Mouse (Mus musculus) heart, embryonic 14.5 days (tissue): ENCODE data around the gene Uspl1. TPM values are rescaled to one million over a fixed set of nuclear protein-coding genes. Genes with fewer than 3 reads are reported as not detected.
A peak's percentile ranks its signal among the peaks of the same experiment; 100 is the strongest.

Experiments used
- ATAC-seq: fragments of 200-750 bp; cut with Nextera tagmentation; 2 replicates; pipeline ENCODE4 v1.8.0; 2017; ENCODE audit warnings: low read depth, moderate TSS enrichment; ENCODE audit not compliant: insufficient number of reproducible peaks, insufficient read depth, low FRiP score
- H3K27ac ChIP-seq, 2 experiments: fragments of 200-500 bp in 1 of 2; fragments of 300-500 bp in 1 of 2; sonication (generic) in 1 of 2; replicated peaks in 1 of 2; 2 replicates each; pipeline ENCODE4 v1.5.1; 2012 to 2014; ENCODE audit warnings: low read depth in 2 of 2, low read length in 2 of 2, control low read depth in 1 of 2, mild to moderate bottlenecking in 1 of 2, mixed read lengths in 1 of 2; ENCODE audit not compliant: control insufficient read depth in 1 of 2, insufficient read depth in 1 of 2
- H3K27me3 ChIP-seq: fragments of 300-500 bp; sonication (generic); 2 replicates; pipeline ENCODE4 v1.6.1; 2014; ENCODE audit warnings: mild to moderate bottlenecking, low read length, control low read depth; ENCODE audit not compliant: control insufficient read depth, insufficient read depth
- H3K36me3 ChIP-seq: fragments of 300-500 bp; sonication (generic); 2 replicates; pipeline ENCODE4 v1.6.1; 2014; ENCODE audit warnings: mild to moderate bottlenecking, control low read depth, low read length, mixed read lengths; ENCODE audit not compliant: control insufficient read depth, insufficient read depth
- H3K4me1 ChIP-seq, 2 experiments: fragments of 200-500 bp in 1 of 2; fragments of 300-500 bp in 1 of 2; sonication (generic) in 1 of 2; 2 replicates each; pipeline ENCODE4 v1.6.1; 2012 to 2014; ENCODE audit warnings: low read length in 2 of 2, control low read depth in 1 of 2, mixed read lengths in 1 of 2; ENCODE audit not compliant: control insufficient read depth in 2 of 2, insufficient read depth in 2 of 2
- H3K4me2 ChIP-seq: fragments of 300-500 bp; sonication (generic); 2 replicates; pipeline ENCODE4 v1.6.1; 2014; ENCODE audit warnings: mild to moderate bottlenecking, low read length
- H3K4me3 ChIP-seq, 2 experiments: fragments of 200-500 bp in 1 of 2; fragments of 300-500 bp in 1 of 2; sonication (generic) in 1 of 2; 2 replicates each; pipeline ENCODE4 v1.5.1; 2012 to 2014; ENCODE audit warnings: low read length in 2 of 2, mild to moderate bottlenecking in 2 of 2, control low read depth in 1 of 2, low read depth in 1 of 2, moderate library complexity in 1 of 2; ENCODE audit not compliant: control insufficient read depth in 1 of 2, insufficient read depth in 1 of 2
- H3K9ac ChIP-seq: fragments of 300-500 bp; sonication (generic); 2 replicates; pipeline ENCODE4 v1.6.1; 2014; ENCODE audit warnings: mild to moderate bottlenecking, low read length
- H3K9me3 ChIP-seq: fragments of 300-500 bp; sonication (generic); 2 replicates; pipeline ENCODE4 v1.6.1; 2016; ENCODE audit warnings: low read length, control low read depth; ENCODE audit not compliant: control insufficient read depth
- WGBS: fragments of 180-500 bp; shearing (Covaris S2); extraction: QIAGEN DNeasy Blood & Tissue Kit; methylation state at CpG from one replicate; pipeline ENCODE4 v1.1.7; 2014; 5-methylcytosine and 5-hydroxymethylcytosine counted together
- polyA plus RNA-seq: library from polyadenylated mRNA; unstranded; fragments of >200 nt; fragmentation: Nextera tagmentation; extraction: Ambion mirVana; gene quantifications from 2 replicates; pipeline ENCODE4 v1.2.1, GENCODE M21; 2014

Gene Uspl1
- polyA plus RNA-seq, 1 experiment from 2014 or later = 35.2 TPM

DNA sequence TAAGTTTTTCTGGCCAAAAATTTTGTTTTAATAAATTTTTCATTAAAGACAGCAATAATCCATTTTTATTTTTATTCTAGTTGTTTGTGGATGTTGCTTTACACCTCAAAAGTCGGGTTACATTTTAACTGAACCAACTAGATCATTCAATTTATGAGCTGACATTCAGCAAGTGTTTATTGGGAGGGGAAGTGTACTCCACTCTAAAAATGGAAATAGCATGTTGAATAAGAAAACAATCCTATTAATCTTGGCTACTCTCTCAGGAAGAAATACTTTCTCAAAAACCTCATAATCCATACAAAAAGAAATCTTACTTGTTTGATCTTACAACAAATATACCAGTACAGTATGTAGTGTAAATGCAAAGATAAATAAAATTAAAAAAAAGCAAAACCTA is 1.0 kb upstream of the Uspl1 start:
- Histone ChIP-seq H3K4me3 (peak overlapping the region; percentile 71 to 72; a peak in 3 of 4 replicates), H3K36me3 (peaks cover 5% of the 10 kb centered on the region), H3K27me3 (no peaks in the 10 kb centered on the region), H3K9ac (peak overlapping the region; percentile 94), H3K4me1 (peaks cover 0 to 16% of the 10 kb centered on the region in 2 experiments; a peak in 3 of 4 replicates), H3K4me2 (peak overlapping the region; percentile 78), H3K9me3 (no peaks in the 10 kb centered on the region), H3K27ac (peak overlapping the region in 1 of 2 experiments; percentile 99; a peak in 2 of 4 replicates)
- 52% methylated on average over 1 of the region's 1 CpGs for WGBS
- ATAC-seq = no peak

DNA sequence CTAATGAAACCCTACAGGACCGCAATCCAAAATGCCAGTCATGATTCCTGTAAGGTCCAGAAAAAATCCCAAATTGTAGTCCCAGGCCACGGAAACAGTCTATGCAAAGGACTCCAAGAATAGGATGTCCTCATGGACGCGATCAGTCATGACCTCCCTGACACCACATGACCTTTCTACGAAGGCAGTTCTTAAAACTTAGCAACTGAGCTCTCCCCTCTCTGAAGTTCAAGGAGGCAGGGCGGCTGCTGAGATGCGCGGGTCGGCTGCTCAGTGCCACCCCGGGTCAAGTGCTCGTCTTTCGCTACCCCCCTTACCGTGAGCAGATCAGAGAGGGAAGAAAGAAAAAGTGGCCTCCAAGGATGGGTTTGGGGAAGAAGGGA is 438 bp upstream of the Uspl1 start:
- Histone ChIP-seq H3K4me2 (peak overlapping the region; percentile 78), H3K27ac (peak overlapping the region; percentile 97 to 99)

DNA sequence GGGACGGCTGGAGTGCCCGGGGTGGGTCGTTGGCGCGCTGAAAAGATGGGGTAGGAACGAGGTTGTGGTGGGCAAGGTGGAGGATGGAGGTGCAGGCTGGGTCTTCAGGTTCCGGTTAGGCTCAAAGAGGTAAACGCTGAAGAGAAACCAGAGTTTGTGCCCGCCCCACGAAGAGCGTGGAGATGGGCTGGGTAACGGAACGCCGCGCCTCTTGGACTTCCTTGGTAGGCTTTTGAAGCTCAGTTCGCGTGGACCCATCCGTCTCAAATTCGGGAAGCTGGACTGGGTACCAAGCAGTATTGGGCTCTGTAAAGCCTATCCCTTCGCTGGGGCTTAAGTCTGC is 665 bp downstream of the Uspl1 start:
- Histone ChIP-seq H3K4me3 (peak overlapping the region; percentile 71 to 74), H3K4me1 (peaks cover 0 to 16% of the 10 kb centered on the region in 2 experiments; a peak in 3 of 4 replicates), H3K9me3 (no peaks in the 10 kb centered on the region), H3K36me3 (peaks cover 22% of the 10 kb centered on the region), H3K27ac (peak overlapping the region; percentile 61 to 81), H3K4me2 (peak overlapping the region; percentile 75), H3K9ac (peak overlapping the region; percentile 81), H3K27me3 (no peaks in the 10 kb centered on the region)
- WGBS = under 1% methylated on average over 20 of the region's 20 CpGs
- peak; percentile 4; the same call in 1 of the 2 replicates for ATAC-seq

More for the DNA sequence above, 438 bp upstream of the Uspl1 start:
- H3K27me3 ChIP-seq = no peaks in the 10 kb centered on the region
- H3K9ac ChIP-seq = peak overlapping the region; percentile 94
- peaks cover 0 to 16% of the 10 kb centered on the region in 2 experiments; a peak in 3 of 4 replicates for H3K4me1 ChIP-seq
- peak overlapping the region; percentile 71 to 72 for H3K4me3 ChIP-seq
- H3K36me3 ChIP-seq = peaks cover 11% of the 10 kb centered on the region
- peak; percentile 42; the same call in 1 of the 2 replicates for ATAC-seq
- 0% methylated on average over 13 of the region's 13 CpGs for WGBS
- H3K9me3 ChIP-seq = no peaks in the 10 kb centered on the region

DNA sequence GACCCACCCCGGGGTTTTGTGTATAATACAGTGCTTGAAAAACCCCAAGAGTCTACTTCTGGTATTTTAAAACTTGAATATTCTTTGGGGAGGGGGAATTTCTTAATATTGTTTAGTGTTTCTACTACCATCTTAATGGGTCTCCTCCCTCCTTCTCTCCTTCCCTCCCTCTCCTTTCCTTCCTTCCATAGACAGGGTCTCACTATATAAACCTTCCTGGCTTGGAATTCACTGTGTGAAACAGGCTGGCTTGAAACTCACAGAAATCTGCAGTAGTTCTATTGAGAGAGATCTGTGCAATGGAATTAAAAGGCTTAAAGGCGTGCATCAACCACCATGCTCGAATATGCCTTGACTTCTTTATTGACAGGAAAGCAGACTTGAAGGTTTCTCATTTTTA is 1.7 kb downstream of the Uspl1 start:
- peaks cover 0 to 16% of the 10 kb centered on the region in 2 experiments; a peak in 3 of 4 replicates for H3K4me1 ChIP-seq
- no peak overlapping the region for H3K27ac ChIP-seq
- H3K4me3 ChIP-seq = peak overlapping the region in 1 of 2 experiments; percentile 74; a peak in 2 of 4 replicates
- ATAC-seq = no peak
- H3K27me3 ChIP-seq = no peaks in the 10 kb centered on the region
- 81% methylated on average over 3 of the region's 3 CpGs for WGBS
- H3K4me2 ChIP-seq = peak overlapping the region; percentile 75
- peaks cover 32% of the 10 kb centered on the region for H3K36me3 ChIP-seq
- no peaks in the 10 kb centered on the region for H3K9me3 ChIP-seq
- H3K9ac ChIP-seq = peak overlapping the region; percentile 81

DNA sequence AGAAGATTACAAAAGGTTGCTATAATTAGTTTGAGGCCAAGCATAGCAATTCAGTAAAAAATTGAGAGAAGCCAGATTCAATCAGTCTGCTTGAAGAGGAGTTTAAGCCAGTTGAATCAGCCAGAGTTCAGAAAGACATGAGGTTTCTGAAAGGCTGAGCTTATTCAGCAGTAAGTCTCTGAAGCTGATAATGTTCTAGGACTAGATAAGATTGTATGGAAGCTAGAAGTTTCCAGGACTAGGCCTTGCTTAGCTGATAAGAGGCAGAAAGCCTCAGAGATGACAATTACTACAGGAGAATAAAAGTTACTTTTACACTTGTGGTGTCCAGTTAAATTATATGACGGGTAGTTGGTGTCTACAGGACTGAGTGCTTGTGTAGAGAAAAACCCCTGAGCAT is 6.0 kb downstream of the Uspl1 start:
- 72% methylated on average over 1 of the region's 1 CpGs for WGBS
- peaks cover 0 to 10% of the 10 kb centered on the region in 2 experiments; a peak in 2 of 4 replicates for H3K4me1 ChIP-seq
- no peak overlapping the region for H3K4me3 ChIP-seq
- no peak overlapping the region for H3K4me2 ChIP-seq
- no peaks in the 10 kb centered on the region for H3K27me3 ChIP-seq
- no peak overlapping the region; a peak in 1 of 4 replicates for H3K27ac ChIP-seq
- peaks cover 73% of the 10 kb centered on the region for H3K36me3 ChIP-seq
- H3K9me3 ChIP-seq = no peaks in the 10 kb centered on the region
- ATAC-seq = no peak
- no peak overlapping the region for H3K9ac ChIP-seq

DNA sequence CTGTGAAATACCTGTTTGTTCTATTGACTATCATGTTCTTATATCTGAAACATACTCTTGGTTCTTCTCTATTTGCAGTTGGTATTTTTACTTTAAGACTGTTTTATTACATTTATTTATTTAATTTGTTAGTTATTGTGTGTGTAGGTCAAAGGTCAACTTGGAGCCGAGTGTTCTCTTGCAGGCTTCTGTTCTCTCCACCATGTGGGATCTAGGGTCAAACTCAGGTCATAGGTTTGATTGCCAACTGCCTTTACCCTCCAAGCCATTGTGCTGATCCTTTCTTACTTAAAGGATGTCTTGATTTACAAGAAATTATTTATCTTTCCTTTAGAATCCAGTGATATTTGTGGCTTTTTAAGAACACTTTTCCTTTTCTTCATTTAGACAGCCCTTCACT is 12.5 kb downstream of the Uspl1 start:
- Histone ChIP-seq H3K36me3 (peaks cover 85% of the 10 kb centered on the region), H3K4me3 (no peak overlapping the region), H3K4me1 (peaks cover 0 to 12% of the 10 kb centered on the region in 2 experiments; a peak in 1 of 4 replicates), H3K27me3 (no peaks in the 10 kb centered on the region), H3K9ac (no peak overlapping the region), H3K4me2 (no peak overlapping the region), H3K27ac (no peak overlapping the region), H3K9me3 (no peaks in the 10 kb centered on the region)
- no peak for ATAC-seq
- 10% methylated on average over 1 of the region's 1 CpGs for WGBS

DNA sequence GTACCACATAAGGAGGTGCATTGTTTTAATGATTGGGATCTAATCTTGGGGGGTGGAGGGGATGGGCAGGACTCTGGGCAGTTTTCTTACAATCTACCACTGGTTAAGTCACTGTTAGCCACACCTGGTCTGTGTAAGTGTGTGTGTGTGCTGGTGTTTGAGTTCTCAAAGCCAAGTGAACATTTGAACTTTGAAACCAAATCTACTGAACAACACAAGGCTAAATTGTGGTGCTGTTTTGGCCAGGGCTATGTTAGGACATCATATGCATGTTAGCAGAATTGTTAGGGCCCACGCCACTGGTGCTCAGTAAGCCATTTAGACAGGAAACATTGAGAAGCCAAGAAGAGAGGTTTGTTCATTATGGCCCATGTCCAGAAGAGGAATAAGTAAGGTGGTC is 14.6 kb downstream of the Uspl1 start:
- peaks cover 88% of the 10 kb centered on the region for H3K36me3 ChIP-seq
- no peak overlapping the region for H3K27ac ChIP-seq
- no peaks in the 10 kb centered on the region for H3K27me3 ChIP-seq
- H3K4me3 ChIP-seq = no peak overlapping the region
- H3K9me3 ChIP-seq = no peaks in the 10 kb centered on the region
- H3K9ac ChIP-seq = no peak overlapping the region
- peaks cover 0 to 12% of the 10 kb centered on the region in 2 experiments; a peak in 1 of 4 replicates for H3K4me1 ChIP-seq
- WGBS = 84% methylated on average over 1 of the region's 1 CpGs
- H3K4me2 ChIP-seq = no peak overlapping the region
- ATAC-seq = no peak

DNA sequence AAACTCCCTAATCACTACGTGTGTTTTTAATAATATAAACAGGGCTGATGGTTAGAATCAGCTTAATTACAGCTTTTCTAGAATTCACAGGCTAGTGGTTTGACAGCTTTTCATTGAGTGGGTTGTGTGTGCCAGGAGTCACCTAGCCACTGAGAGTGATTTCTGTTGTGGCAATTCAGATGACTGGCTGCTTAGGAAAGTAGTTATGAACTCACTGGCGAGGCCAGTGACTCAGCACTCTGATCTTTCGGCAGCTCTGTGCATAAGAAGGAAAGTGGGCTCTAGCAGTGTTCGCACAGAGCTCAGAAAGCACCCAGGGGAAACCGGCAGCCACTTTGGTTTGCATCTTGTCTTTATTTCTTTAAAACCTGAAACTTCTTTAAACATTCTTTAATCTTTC is 18.8 kb downstream of the Uspl1 start:
- H3K4me2 ChIP-seq = no peak overlapping the region
- WGBS = 73% methylated on average over 5 of the region's 5 CpGs
- H3K9me3 ChIP-seq = no peaks in the 10 kb centered on the region
- H3K4me1 ChIP-seq = no peaks in the 10 kb centered on the region; a peak in 1 of 4 replicates
- H3K36me3 ChIP-seq = peaks cover 89% of the 10 kb centered on the region
- H3K27ac ChIP-seq = no peak overlapping the region
- ATAC-seq = no peak
- H3K27me3 ChIP-seq = no peaks in the 10 kb centered on the region
- no peak overlapping the region for H3K9ac ChIP-seq
- H3K4me3 ChIP-seq = no peak overlapping the region
